Mouse (Mus musculus) cerebellum, adult 2 months (tissue): ENCODE data around the gene Fmnl2.

Source experiments
- CTCF ChIP-seq: fragments of 200-500 bp; IDR thresholded peaks from 2 replicates; pipeline ENCODE4 v1.5.1; 2011; ENCODE audit warnings: low read depth, mild to moderate bottlenecking, control low read depth, low read length, moderate library complexity, borderline replicate concordance; ENCODE audit not compliant: insufficient read depth
- POLR2A ChIP-seq: fragments of 200-500 bp; IDR thresholded peaks from 2 replicates; pipeline ENCODE4 v1.6.1; 2011; ENCODE audit warnings: low read length, control low read depth, borderline replicate concordance; ENCODE audit not compliant: insufficient read depth

DNA sequence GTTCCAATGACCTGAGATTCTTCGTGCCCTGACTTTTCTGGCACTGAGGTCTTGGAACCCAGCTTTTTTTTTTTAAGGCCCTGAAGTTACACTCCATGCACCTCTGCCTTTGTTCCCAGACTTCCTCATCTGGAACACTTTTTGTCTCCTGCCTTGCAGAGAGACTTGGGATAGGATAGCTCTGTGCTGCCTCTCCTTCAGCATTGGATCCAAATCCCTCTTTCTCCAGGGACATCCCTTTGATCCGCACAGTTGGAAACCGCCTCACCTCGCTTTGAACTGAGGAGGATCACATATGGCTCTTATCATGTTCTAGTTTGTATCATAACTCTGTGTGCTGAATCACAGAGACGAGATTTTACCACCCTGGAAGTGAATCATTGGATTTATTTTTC lies 172.8 kb downstream of the Fmnl2 start:
- TF ChIP-seq CTCF (no peak), POLR2A (no peak)
